Mouse (Mus musculus): ENCODE data around the gene Cntf. TPM values are rescaled to one million over a fixed set of nuclear protein-coding genes. Genes with fewer than 3 reads are reported as not detected.

The Cntf gene
- total and polyA plus RNA-seq, 2 experiments from 2014 or later: 0.96 to 1.3 TPM

DNA sequence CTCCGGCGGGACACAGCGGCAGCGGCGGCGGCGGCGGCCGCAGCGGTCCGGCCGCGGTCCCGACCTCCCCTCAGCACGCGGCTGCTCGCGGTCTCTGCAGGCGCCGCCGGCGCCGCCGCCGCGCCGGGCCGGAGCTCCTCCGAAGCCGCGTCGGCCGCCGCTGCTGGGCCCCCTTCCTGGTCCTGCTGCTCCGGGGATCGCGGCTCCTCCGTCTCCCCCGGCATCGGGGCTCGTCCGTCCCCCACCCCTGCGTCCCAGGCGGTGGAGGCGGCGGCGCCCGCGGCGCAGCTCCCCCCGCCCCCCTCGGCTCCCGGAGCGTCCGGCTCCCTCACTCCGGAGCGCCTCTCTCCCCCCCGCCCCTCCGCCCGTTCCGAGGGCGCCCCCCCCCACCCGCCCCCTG, 29.7 kb upstream of the Cntf start:
- H3K4me1 ChIP-seq (ENCODE audit: insufficient read depth): peaks cover 9% of the 10 kb centered on the region; the same call in 1 of the 2 replicates
- ATAC-seq (peak; percentile 10), DNase-seq (no peak)
- H3K4me3 ChIP-seq (ENCODE audit: low read depth, low read length): peak overlapping the region; percentile 96
- no peaks in the 10 kb centered on the region for H3K36me3 ChIP-seq (ENCODE audit: insufficient read depth)
- peak overlapping the region; percentile 92 for H3K9ac ChIP-seq
- peak overlapping the region; percentile 99 for H3K27ac ChIP-seq (ENCODE audit: low read depth, low read length)
- WGBS: 4% methylated on average over 50 of the region's 63 CpGs
- H3K9me3 ChIP-seq (ENCODE audit: low read length): no peaks in the 10 kb centered on the region
- H3K4me2 ChIP-seq (ENCODE audit: low read depth): peak overlapping the region; percentile 54
- no peak for TF ChIP-seq CTCF (IDR thresholded peaks at IDR 0.05; ENCODE audit: low read depth)
- no peaks in the 10 kb centered on the region for H3K27me3 ChIP-seq (ENCODE audit: insufficient read depth, low read length)

GRCm38 (mm10) chr19:12794056-12795044, 28.9 kb upstream of the Cntf start:
- Histone ChIP-seq H3K4me1 (ENCODE audit: insufficient read depth) (peaks cover 9% of the 10 kb centered on the region; the same call in 1 of the 2 replicates), H3K36me3 (ENCODE audit: insufficient read depth) (no peaks in the 10 kb centered on the region), H3K27ac (ENCODE audit: low read depth, low read length) (peak overlapping the region; percentile 99), H3K4me3 (ENCODE audit: low read depth, low read length) (peak overlapping the region; percentile 96), H3K27me3 (ENCODE audit: insufficient read depth, low read length) (no peaks in the 10 kb centered on the region), H3K4me2 (ENCODE audit: low read depth) (peak overlapping the region; percentile 54), H3K9me3 (ENCODE audit: low read length) (no peaks in the 10 kb centered on the region), H3K9ac (peak overlapping the region; percentile 92)
- ATAC-seq: peak; percentile 53
- WGBS: 1% methylated on average over 34 of the region's 39 CpGs
- peak; percentile 92 for DNase-seq
- peak; percentile 87 for TF ChIP-seq CTCF (IDR thresholded peaks at IDR 0.05; ENCODE audit: low read depth)

- H3K36me3 ChIP-seq (ENCODE audit: insufficient read depth): no peaks in the 10 kb centered on the region
- DNase-seq: no peak
- H3K9ac ChIP-seq: no peak overlapping the region
- TF ChIP-seq CTCF (IDR thresholded peaks at IDR 0.05; ENCODE audit: low read depth): no peak
- no peak overlapping the region for H3K27ac ChIP-seq (ENCODE audit: low read depth, low read length)
- no peaks in the 10 kb centered on the region for H3K27me3 ChIP-seq (ENCODE audit: insufficient read depth, low read length)
- no peaks in the 10 kb centered on the region for H3K9me3 ChIP-seq (ENCODE audit: low read length)
- ATAC-seq: no peak
- H3K4me2 ChIP-seq (ENCODE audit: low read depth): no peak overlapping the region
- no peak overlapping the region for H3K4me3 ChIP-seq (ENCODE audit: low read depth, low read length)
- peaks cover 9% of the 10 kb centered on the region; the same call in 1 of the 2 replicates for H3K4me1 ChIP-seq (ENCODE audit: insufficient read depth)
Observed at GRCm38 (mm10) chr19:12792374-12792773, 26.9 kb upstream of the Cntf start.

DNA sequence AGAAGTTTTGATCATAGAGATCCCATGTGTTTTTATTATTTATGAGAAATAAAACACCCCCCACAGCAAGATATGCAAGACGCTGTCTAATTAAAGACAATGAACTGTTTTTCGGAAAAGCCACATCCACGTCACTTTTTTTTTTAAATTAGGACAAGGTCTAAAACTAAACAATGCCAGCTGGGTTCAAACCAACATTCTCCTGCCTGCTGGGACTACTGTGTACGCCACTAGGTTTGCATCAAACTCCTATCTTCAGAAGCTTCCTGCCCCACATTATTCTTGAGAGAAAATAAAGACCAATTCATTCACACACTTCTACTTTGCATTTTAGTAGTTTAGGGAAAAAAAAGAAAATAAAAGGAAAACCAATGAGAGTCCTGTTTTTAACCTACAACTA, 22.3 kb upstream of the Cntf start:
- H3K27ac ChIP-seq (ENCODE audit: low read depth, low read length): no peak overlapping the region
- no peak overlapping the region for H3K4me2 ChIP-seq (ENCODE audit: low read depth)
- H3K9ac ChIP-seq: no peak overlapping the region
- no peaks in the 10 kb centered on the region for H3K9me3 ChIP-seq (ENCODE audit: low read length)
- 74% methylated on average over 4 of the region's 4 CpGs for WGBS
- no peaks in the 10 kb centered on the region for H3K27me3 ChIP-seq (ENCODE audit: insufficient read depth, low read length)
- no peak for TF ChIP-seq CTCF (IDR thresholded peaks at IDR 0.05; ENCODE audit: low read depth)
- H3K4me3 ChIP-seq (ENCODE audit: low read depth, low read length): no peak overlapping the region
- DNase-seq (no peak), ATAC-seq (no peak)
- H3K36me3 ChIP-seq (ENCODE audit: insufficient read depth): no peaks in the 10 kb centered on the region
- no peaks in the 10 kb centered on the region for H3K4me1 ChIP-seq (ENCODE audit: insufficient read depth)

DNA sequence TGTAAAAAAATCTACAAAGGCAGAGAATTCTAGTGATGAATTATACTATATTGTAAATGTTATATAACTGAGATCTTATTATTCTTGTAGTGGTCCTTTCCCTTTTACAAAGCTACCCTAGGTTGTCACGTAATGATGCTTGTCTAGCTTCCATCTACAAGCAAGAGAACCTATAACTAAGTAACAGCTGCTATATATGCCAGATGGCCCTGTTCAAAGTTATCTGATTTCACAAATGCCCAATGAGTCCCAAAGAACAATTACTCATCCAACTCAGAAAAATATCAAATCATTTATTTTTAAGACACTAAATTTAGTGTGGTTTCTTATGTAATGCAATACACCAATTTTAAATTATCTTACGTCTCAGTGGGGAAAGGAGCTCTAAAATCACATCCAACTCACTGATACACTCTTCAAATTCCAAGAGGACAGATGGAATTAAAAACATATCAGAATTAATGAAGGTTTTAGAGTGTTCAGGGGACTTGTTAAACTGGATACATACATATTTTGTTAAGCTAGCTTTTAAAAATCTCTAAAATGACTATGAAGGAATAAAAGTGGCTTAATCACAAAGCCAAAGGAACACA, 21.5 kb upstream of the Cntf start:
- no peak overlapping the region for H3K27ac ChIP-seq (ENCODE audit: low read depth, low read length)
- WGBS: 76% methylated on average over 2 of the region's 2 CpGs
- no peak for DNase-seq
- H3K4me1 ChIP-seq (ENCODE audit: insufficient read depth): no peaks in the 10 kb centered on the region
- ATAC-seq: no peak
- H3K9me3 ChIP-seq (ENCODE audit: low read length): no peaks in the 10 kb centered on the region
- H3K9ac ChIP-seq: no peak overlapping the region
- no peak overlapping the region for H3K4me2 ChIP-seq (ENCODE audit: low read depth)
- no peaks in the 10 kb centered on the region for H3K36me3 ChIP-seq (ENCODE audit: insufficient read depth)
- no peak overlapping the region for H3K4me3 ChIP-seq (ENCODE audit: low read depth, low read length)
- H3K27me3 ChIP-seq (ENCODE audit: insufficient read depth, low read length): no peaks in the 10 kb centered on the region
- TF ChIP-seq CTCF (IDR thresholded peaks at IDR 0.05; ENCODE audit: low read depth): no peak

- no peak for ATAC-seq
- H3K9me3 ChIP-seq (ENCODE audit: low read length): no peaks in the 10 kb centered on the region
- peaks cover 12% of the 10 kb centered on the region for H3K36me3 ChIP-seq (ENCODE audit: insufficient read depth)
- no peak overlapping the region for H3K9ac ChIP-seq
- H3K27me3 ChIP-seq (ENCODE audit: insufficient read depth, low read length): no peaks in the 10 kb centered on the region
- no peak overlapping the region for H3K4me2 ChIP-seq (ENCODE audit: low read depth)
- H3K4me1 ChIP-seq (ENCODE audit: insufficient read depth): no peaks in the 10 kb centered on the region
- DNase-seq: no peak
- H3K4me3 ChIP-seq (ENCODE audit: low read depth, low read length): no peak overlapping the region
- no peak overlapping the region for H3K27ac ChIP-seq (ENCODE audit: low read depth, low read length)
- no peak for TF ChIP-seq CTCF (IDR thresholded peaks at IDR 0.05; ENCODE audit: low read depth)
Observed at GRCm38 (mm10) chr19:12780437-12780836, 15.0 kb upstream of the Cntf start.

DNA sequence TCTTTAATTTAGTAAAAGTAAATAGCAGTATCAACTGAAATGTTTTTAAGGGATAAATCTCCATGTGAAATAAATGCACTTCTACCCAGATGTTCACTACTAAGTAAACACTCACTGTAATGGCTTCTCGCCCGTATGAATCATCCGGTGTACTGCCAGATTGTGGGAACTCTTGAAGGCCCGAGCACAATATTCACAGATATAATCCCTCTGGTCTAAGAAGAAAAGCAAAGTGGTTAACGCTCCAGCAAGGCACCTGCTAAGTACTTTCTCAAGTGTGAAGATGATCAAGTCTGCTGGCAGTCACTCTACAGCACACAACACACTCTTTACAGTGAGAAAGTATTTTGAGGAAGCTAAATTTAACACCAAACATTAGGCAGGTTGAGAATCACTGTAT, 5.5 kb upstream of the Cntf start:
- DNase-seq (no peak), ATAC-seq (no peak)
- peaks cover 34% of the 10 kb centered on the region for H3K36me3 ChIP-seq (ENCODE audit: insufficient read depth)
- no peak overlapping the region for H3K27ac ChIP-seq (ENCODE audit: low read depth, low read length)
- no peaks in the 10 kb centered on the region for H3K9me3 ChIP-seq (ENCODE audit: low read length)
- no peaks in the 10 kb centered on the region for H3K27me3 ChIP-seq (ENCODE audit: insufficient read depth, low read length)
- no peaks in the 10 kb centered on the region for H3K4me1 ChIP-seq (ENCODE audit: insufficient read depth)
- H3K4me3 ChIP-seq (ENCODE audit: low read depth, low read length): no peak overlapping the region
- no peak overlapping the region for H3K9ac ChIP-seq
- TF ChIP-seq CTCF (IDR thresholded peaks at IDR 0.05; ENCODE audit: low read depth): no peak
- H3K4me2 ChIP-seq (ENCODE audit: low read depth): no peak overlapping the region
- 80% methylated on average over 5 of the region's 5 CpGs for WGBS
